Mouse (Mus musculus): ENCODE data around the gene Mpig6b. TPM values are rescaled to one million over a fixed set of nuclear protein-coding genes. Genes with fewer than 3 reads are reported as not detected.

Mpig6b gene
- polyA plus RNA-seq, 1 experiment from 2014 or later: 0.89 TPM

GRCm38 (mm10) chr17:35083929-35084497 lies 18.0 kb upstream of the Mpig6b start:
- no peak for ATAC-seq (ENCODE audit: insufficient number of reproducible peaks, insufficient read depth, low FRiP score, low TSS enrichment, low read depth)
- no peaks in the 10 kb centered on the region for H3K4me1 ChIP-seq
- 84% methylated on average over 3 of the region's 3 CpGs for WGBS

GRCm38 (mm10) chr17:35082841-35083576 lies 17.0 kb upstream of the Mpig6b start:
- Histone ChIP-seq H3K9ac (0 out of 2 replicates have a peak overlapping the region, but pooled peaks have one; percentile 11), H3K27me3 (peaks cover 11% of the 10 kb centered on the region), H3K4me1 (peaks cover 4% of the 10 kb centered on the region), H3K9me3 (no peaks in the 10 kb centered on the region), H3K36me3 (no peaks in the 10 kb centered on the region), H3K27ac (no peak overlapping the region), H3K4me2 (no peak overlapping the region), H3K4me3 (no peak overlapping the region)
- WGBS: 81% methylated on average over 16 of the region's 16 CpGs
- ATAC-seq (ENCODE audit: insufficient number of reproducible peaks, insufficient read depth, low FRiP score, low TSS enrichment, low read depth): no peak

More at GRCm38 (mm10) chr17:35083929-35084497, 18.0 kb upstream of the Mpig6b start:
- peaks cover 4% of the 10 kb centered on the region; the same call in 1 of the 2 replicates for H3K27me3 ChIP-seq
- no peak overlapping the region for H3K9ac ChIP-seq
- H3K9me3 ChIP-seq: no peaks in the 10 kb centered on the region
- no peaks in the 10 kb centered on the region for H3K36me3 ChIP-seq
- H3K27ac ChIP-seq: no peak overlapping the region
- H3K4me3 ChIP-seq: no peak overlapping the region
- no peak overlapping the region for H3K4me2 ChIP-seq

- Histone ChIP-seq H3K27me3 (peaks cover 16% of the 10 kb centered on the region), H3K4me3 (no peak overlapping the region), H3K9ac (no peak overlapping the region), H3K27ac (no peak overlapping the region), H3K9me3 (no peaks in the 10 kb centered on the region), H3K4me1 (peaks cover 26% of the 10 kb centered on the region), H3K4me2 (no peak overlapping the region), H3K36me3 (no peaks in the 10 kb centered on the region)
- WGBS: 65% methylated on average over 4 of the region's 4 CpGs
- ATAC-seq (ENCODE audit: insufficient number of reproducible peaks, insufficient read depth, low FRiP score, low TSS enrichment, low read depth): no peak
These were observed 14.7 kb upstream of the Mpig6b start for GRCm38 (mm10) chr17:35080710-35081109.

- no peaks in the 10 kb centered on the region for H3K36me3 ChIP-seq
- peaks cover 16% of the 10 kb centered on the region for H3K27me3 ChIP-seq
- H3K9ac ChIP-seq: no peak overlapping the region
- no peak overlapping the region for H3K4me3 ChIP-seq
- H3K4me1 ChIP-seq: peaks cover 26% of the 10 kb centered on the region
- no peak overlapping the region for H3K4me2 ChIP-seq
- H3K27ac ChIP-seq: no peak overlapping the region
- no peaks in the 10 kb centered on the region for H3K9me3 ChIP-seq
- WGBS: 46% methylated on average over 6 of the region's 6 CpGs
- no peak for ATAC-seq (ENCODE audit: insufficient number of reproducible peaks, insufficient read depth, low FRiP score, low TSS enrichment, low read depth)
These were observed 14.3 kb upstream of the Mpig6b start for GRCm38 (mm10) chr17:35080248-35080647.

DNA sequence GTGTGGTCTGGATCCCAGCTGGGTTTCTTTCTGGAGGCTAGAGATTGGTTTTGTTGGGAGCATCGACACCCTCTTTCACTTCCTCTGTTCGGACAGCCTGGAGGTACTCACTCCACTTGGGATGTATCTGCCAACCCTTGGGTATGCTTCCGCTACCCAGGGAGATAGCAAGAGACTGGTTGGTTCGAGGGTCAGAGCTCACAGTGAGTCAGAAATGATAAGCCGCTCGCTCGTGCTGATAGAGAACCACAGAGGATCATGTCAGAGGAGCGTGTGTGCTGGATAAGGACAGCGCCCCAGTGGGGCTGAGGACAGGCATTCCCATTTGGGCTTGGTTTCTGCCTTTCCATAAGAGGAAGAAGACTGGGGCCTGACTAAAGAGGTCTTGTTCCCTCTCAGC lies 13.8 kb upstream of the Mpig6b start:
- WGBS: 70% methylated on average over 9 of the region's 9 CpGs
- Histone ChIP-seq H3K4me2 (no peak overlapping the region), H3K9ac (no peak overlapping the region), H3K4me1 (peaks cover 26% of the 10 kb centered on the region), H3K27ac (no peak overlapping the region), H3K27me3 (peaks cover 16% of the 10 kb centered on the region), H3K36me3 (no peaks in the 10 kb centered on the region), H3K9me3 (no peaks in the 10 kb centered on the region), H3K4me3 (no peak overlapping the region)
- no peak for ATAC-seq (ENCODE audit: insufficient number of reproducible peaks, insufficient read depth, low FRiP score, low TSS enrichment, low read depth)

- Histone ChIP-seq H3K36me3 (no peaks in the 10 kb centered on the region), H3K4me2 (peak within 1 kb of the TSS; percentile 45), H3K9ac (no peak within 1 kb of the TSS; the same call in 1 of the 2 replicates), H3K27ac (peak within 1 kb of the TSS; percentile 55; the same call in 1 of the 2 replicates), H3K27me3 (peaks cover 16% of the 10 kb centered on the region), H3K4me3 (peak within 1 kb of the TSS; percentile 20; the same call in 1 of the 2 replicates), H3K9me3 (no peaks in the 10 kb centered on the region), H3K4me1 (peaks cover 32% of the 10 kb centered on the region)
- WGBS: 10% methylated on average over 14 of the region's 14 CpGs
- no peak for ATAC-seq (ENCODE audit: insufficient number of reproducible peaks, insufficient read depth, low FRiP score, low TSS enrichment, low read depth)
These were observed 11.8 kb upstream of the Mpig6b start, which contains the start of gene Ly6g6d for GRCm38 (mm10) chr17:35077786-35078233. Gene Ly6g6d, minus strand, starts transcription at chr17:35078065.

DNA sequence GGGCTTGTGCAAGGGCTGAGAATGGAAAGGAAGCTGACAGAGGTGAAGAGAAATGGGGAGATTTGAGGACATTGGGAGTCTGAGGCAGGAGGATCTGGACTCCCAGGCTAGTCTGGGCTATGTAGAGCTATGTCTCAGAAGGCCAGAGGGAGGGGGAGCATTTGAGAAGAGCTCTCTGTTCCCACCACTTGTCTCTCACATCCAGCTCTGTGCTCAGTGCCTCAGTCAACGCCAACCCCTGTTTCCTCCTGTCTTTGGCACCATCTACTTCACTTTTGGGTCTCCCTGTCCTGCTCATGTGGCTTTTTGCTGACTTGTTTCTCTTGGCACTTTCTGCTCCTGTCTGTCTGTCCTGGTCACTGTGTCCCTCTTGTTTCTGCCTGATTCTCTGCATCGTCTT lies 11.3 kb upstream of the Mpig6b start:
- 0 out of 2 replicates have a peak overlapping the region, but pooled peaks have one; percentile 20 for H3K4me3 ChIP-seq
- ATAC-seq (ENCODE audit: insufficient number of reproducible peaks, insufficient read depth, low FRiP score, low TSS enrichment, low read depth): no peak
- peaks cover 32% of the 10 kb centered on the region for H3K4me1 ChIP-seq
- no peaks in the 10 kb centered on the region for H3K9me3 ChIP-seq
- peaks cover 16% of the 10 kb centered on the region for H3K27me3 ChIP-seq
- H3K9ac ChIP-seq: no peak overlapping the region
- H3K27ac ChIP-seq: peak overlapping the region; percentile 55; the same call in 1 of the 2 replicates
- peak overlapping the region; percentile 45 for H3K4me2 ChIP-seq
- WGBS: 33% methylated on average over 2 of the region's 2 CpGs
- no peaks in the 10 kb centered on the region for H3K36me3 ChIP-seq

DNA sequence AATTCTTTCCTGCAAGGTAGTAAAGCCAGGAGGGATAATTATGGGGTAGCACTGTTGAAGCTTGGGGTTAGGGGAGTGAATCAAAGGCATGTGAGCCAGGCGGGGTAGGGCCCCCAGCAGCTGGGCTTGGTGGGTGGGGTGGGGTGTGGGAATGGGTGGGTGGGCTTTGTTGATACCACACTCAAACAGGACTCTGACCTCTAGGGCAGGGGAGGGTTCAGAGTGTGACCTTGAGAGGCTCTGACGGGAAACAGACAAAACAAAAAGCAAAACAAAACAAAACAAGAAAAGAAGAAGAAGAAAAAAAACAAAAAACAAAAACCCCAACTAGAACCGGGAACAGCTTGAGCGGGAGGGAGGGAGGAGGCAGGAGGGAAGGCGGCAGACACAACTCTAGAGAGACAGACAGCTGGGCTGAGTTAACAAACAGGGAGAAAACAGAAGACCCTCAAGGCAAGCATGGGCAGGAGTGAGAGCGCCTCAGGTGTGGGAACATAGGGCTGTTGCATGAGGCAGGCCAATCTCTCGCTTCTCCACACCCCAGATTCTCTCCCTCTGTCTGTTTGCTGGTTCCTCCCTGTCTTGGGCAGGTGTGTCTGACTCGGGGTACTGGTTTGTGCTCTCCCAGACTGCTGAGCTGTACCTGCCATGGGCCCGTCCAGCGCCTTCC lies 10.7 kb upstream of the Mpig6b start, which contains the start of gene Ly6g6e:
Ly6g6e (plus strand) TSS at position 396 of the 670 bp plus-strand sequence.
- ATAC-seq (ENCODE audit: insufficient number of reproducible peaks, insufficient read depth, low FRiP score, low TSS enrichment, low read depth): no peak
- peak within 1 kb of the TSS; percentile 55; the same call in 1 of the 2 replicates for H3K27ac ChIP-seq
- 5% methylated on average over 10 of the region's 10 CpGs for WGBS

GRCm38 (mm10) chr17:35074097-35074496 lies 8.1 kb upstream of the Mpig6b start:
- Histone ChIP-seq H3K27me3 (peaks cover 13% of the 10 kb centered on the region), H3K9me3 (no peaks in the 10 kb centered on the region), H3K36me3 (no peaks in the 10 kb centered on the region), H3K27ac (no peak overlapping the region), H3K9ac (no peak overlapping the region), H3K4me2 (no peak overlapping the region), H3K4me1 (peaks cover 32% of the 10 kb centered on the region), H3K4me3 (no peak overlapping the region)
- WGBS: 41% methylated on average over 17 of the region's 17 CpGs
- ATAC-seq (ENCODE audit: insufficient number of reproducible peaks, insufficient read depth, low FRiP score, low TSS enrichment, low read depth): no peak

More for the DNA sequence above, 10.7 kb upstream of the Mpig6b start, which contains the start of gene Ly6g6e:
- H3K4me3 ChIP-seq: peak within 1 kb of the TSS; percentile 20; the same call in 1 of the 2 replicates
- H3K9ac ChIP-seq: no peak within 1 kb of the TSS; the same call in 1 of the 2 replicates
- H3K36me3 ChIP-seq: no peaks in the 10 kb centered on the region
- peak within 1 kb of the TSS; percentile 45 for H3K4me2 ChIP-seq
- peaks cover 32% of the 10 kb centered on the region for H3K4me1 ChIP-seq
- no peaks in the 10 kb centered on the region for H3K9me3 ChIP-seq
- H3K27me3 ChIP-seq: peaks cover 16% of the 10 kb centered on the region

GRCm38 (mm10) chr17:35071454-35071853 lies 5.5 kb upstream of the Mpig6b start:
- H3K9me3 ChIP-seq: no peaks in the 10 kb centered on the region
- H3K4me2 ChIP-seq: no peak overlapping the region
- 83% methylated on average over 9 of the region's 9 CpGs for WGBS
- H3K27me3 ChIP-seq: peaks cover 24% of the 10 kb centered on the region
- H3K4me3 ChIP-seq: no peak overlapping the region
- H3K27ac ChIP-seq: no peak overlapping the region
- no peaks in the 10 kb centered on the region for H3K36me3 ChIP-seq
- no peak for ATAC-seq (ENCODE audit: insufficient number of reproducible peaks, insufficient read depth, low FRiP score, low TSS enrichment, low read depth)
- H3K4me1 ChIP-seq: peaks cover 13% of the 10 kb centered on the region
- H3K9ac ChIP-seq: no peak overlapping the region

DNA sequence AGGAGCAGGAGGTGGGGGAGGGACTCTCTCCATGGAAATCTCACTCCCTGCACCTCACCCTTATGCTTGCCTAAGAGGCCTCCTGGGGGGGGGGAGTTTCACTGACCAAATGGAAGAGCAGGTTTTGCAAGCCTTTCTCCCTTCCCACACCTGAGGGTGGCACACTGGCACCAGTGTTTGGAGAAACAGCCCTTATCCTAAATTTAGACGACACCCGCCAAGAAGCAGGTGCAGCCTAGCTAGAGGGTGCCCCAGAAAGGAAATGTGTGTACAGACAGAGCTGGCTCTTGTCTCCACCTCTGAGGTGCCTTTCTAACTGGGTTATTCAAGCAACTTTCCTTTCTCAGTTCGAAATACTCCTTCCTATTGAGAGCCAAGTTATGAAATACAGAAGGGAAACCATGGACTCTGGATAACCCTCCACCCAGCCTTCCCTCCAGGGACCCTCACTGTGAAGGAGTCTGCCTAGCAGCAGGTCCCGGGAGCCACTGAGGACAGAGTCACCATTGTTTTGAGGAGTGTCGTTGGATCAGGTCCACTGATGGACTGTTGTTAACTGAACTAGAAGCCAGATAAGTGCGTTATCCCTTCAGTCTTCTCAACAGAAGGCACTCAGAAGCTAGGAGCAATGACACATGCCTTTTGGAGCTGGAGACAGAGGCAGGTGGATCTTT lies 4.7 kb upstream of the Mpig6b start:
- 31% methylated on average over 6 of the region's 6 CpGs for WGBS
- no peaks in the 10 kb centered on the region for H3K36me3 ChIP-seq
- no peak overlapping the region for H3K27ac ChIP-seq
- H3K9me3 ChIP-seq: no peaks in the 10 kb centered on the region
- no peak overlapping the region for H3K4me2 ChIP-seq
- H3K4me3 ChIP-seq: no peak overlapping the region
- no peak for ATAC-seq (ENCODE audit: insufficient number of reproducible peaks, insufficient read depth, low FRiP score, low TSS enrichment, low read depth)
- H3K4me1 ChIP-seq: peaks cover 7% of the 10 kb centered on the region
- H3K27me3 ChIP-seq: peaks cover 31% of the 10 kb centered on the region
- no peak overlapping the region for H3K9ac ChIP-seq
